In genomic region chr14:29443091-29444026, GRCm38 (mm10) we compare ENCODE assay signal across 8 mouse cellular contexts.
A peak's percentile ranks its signal among the peaks of the same experiment; 100 is the strongest.
DNase-seq lines count a peak whose midpoint lies in the region; ATAC-seq and TF ChIP-seq lines count a peak whose summit lies in the region.

No protein-coding gene starts in this region.

- H3K9ac ChIP-seq in forebrain, embryonic 13.5 days: no peak overlapping the region
- H3K9ac ChIP-seq in limb, embryonic 12.5 days (replicated peaks): no peak overlapping the region
- no peak overlapping the region for H3K9ac ChIP-seq in neural tube, embryonic 15.5 days (replicated peaks)

- WGBS in thymus, adult 2 months: 40% methylated on average over 15 of the region's 15 CpGs
- WGBS in forebrain, embryonic 13.5 days: 14% methylated on average over 15 of the region's 15 CpGs
- 21% methylated on average over 15 of the region's 15 CpGs for WGBS in limb, embryonic 12.5 days
- WGBS in neural tube, embryonic 15.5 days: 17% methylated on average over 15 of the region's 15 CpGs

- H3K27me3 ChIP-seq in thymus, adult 2 months (ENCODE audit: control insufficient read depth, insufficient read depth, low read length): no peaks in the 10 kb centered on the region
- H3K27me3 ChIP-seq in forebrain, embryonic 13.5 days: no peaks in the 10 kb centered on the region
- peaks cover 3% of the 10 kb centered on the region for H3K27me3 ChIP-seq in limb, embryonic 12.5 days
- H3K27me3 ChIP-seq in neural tube, embryonic 15.5 days (replicated peaks): no peaks in the 10 kb centered on the region; the same call in 1 of the 2 replicates

- no peaks in the 10 kb centered on the region for H3K36me3 ChIP-seq in thymus, adult 2 months (ENCODE audit: control insufficient read depth, insufficient read depth, low read length)
- no peaks in the 10 kb centered on the region for H3K36me3 ChIP-seq in forebrain, embryonic 13.5 days (ENCODE audit: poor library complexity, severe bottlenecking)
- no peaks in the 10 kb centered on the region for H3K36me3 ChIP-seq in limb, embryonic 12.5 days
- H3K36me3 ChIP-seq in neural tube, embryonic 15.5 days: no peaks in the 10 kb centered on the region

- TF ChIP-seq POLR2A in thymus, adult 2 months (IDR thresholded peaks at IDR 0.05; ENCODE audit: control insufficient read depth, extremely low read depth, insufficient read depth, low read length, poor library complexity): no peak

- peak overlapping the region; percentile 48; the same call in 1 of the 2 replicates for H3K4me2 ChIP-seq in forebrain, embryonic 13.5 days
- H3K4me2 ChIP-seq in limb, embryonic 12.5 days: peak overlapping the region; percentile 32
- H3K4me2 ChIP-seq in neural tube, embryonic 15.5 days: peak overlapping the region; percentile 17; the same call in 1 of the 2 replicates

- no peak overlapping the region for H3K27ac ChIP-seq in thymus, adult 2 months (ENCODE audit: control insufficient read depth, insufficient read depth, low read length)
- no peak overlapping the region for H3K27ac ChIP-seq in forebrain, embryonic 13.5 days
- H3K27ac ChIP-seq in limb, embryonic 12.5 days: peak overlapping the region; percentile 42; the same call in 1 of the 2 replicates
- no peak overlapping the region for H3K27ac ChIP-seq in neural tube, embryonic 15.5 days (replicated peaks)

- no peak overlapping the region for H3K4me3 ChIP-seq in thymus, adult 2 months (ENCODE audit: control insufficient read depth, insufficient read depth, low read length)
- H3K4me3 ChIP-seq in forebrain, embryonic 13.5 days: no peak overlapping the region
- H3K4me3 ChIP-seq in limb, embryonic 12.5 days (replicated peaks): no peak overlapping the region
- H3K4me3 ChIP-seq in neural tube, embryonic 15.5 days (replicated peaks): no peak overlapping the region

- ATAC-seq in forebrain, embryonic 13.5 days: no peak
- ATAC-seq in limb, embryonic 12.5 days (ENCODE audit: insufficient number of reproducible peaks, insufficient read depth, low FRiP score, low TSS enrichment, low read depth): no peak
- ATAC-seq in neural tube, embryonic 15.5 days (ENCODE audit: low FRiP score): no peak
- no peak for ATAC-seq in erythroblast, adult 5-6 weeks (replicated peaks; ENCODE audit: low FRiP score, poor library complexity, severe bottlenecking)

- no peaks in the 10 kb centered on the region for H3K9me3 ChIP-seq in forebrain, embryonic 13.5 days (replicated peaks)
- no peaks in the 10 kb centered on the region for H3K9me3 ChIP-seq in limb, embryonic 12.5 days
- no peaks in the 10 kb centered on the region for H3K9me3 ChIP-seq in neural tube, embryonic 15.5 days (replicated peaks)

- H3K4me1 ChIP-seq in thymus, adult 2 months (replicated peaks; ENCODE audit: control insufficient read depth, insufficient read depth, low read length): no peaks in the 10 kb centered on the region
- H3K4me1 ChIP-seq in forebrain, embryonic 13.5 days: peaks cover 20% of the 10 kb centered on the region
- H3K4me1 ChIP-seq in limb, embryonic 12.5 days (replicated peaks): peaks cover 21% of the 10 kb centered on the region
- peaks cover 12% of the 10 kb centered on the region for H3K4me1 ChIP-seq in neural tube, embryonic 15.5 days

- no peak for TF ChIP-seq CTCF in thymus, adult 2 months (IDR thresholded peaks at IDR 0.05; ENCODE audit: borderline replicate concordance, control insufficient read depth, extremely low read depth, insufficient read depth, low read length, poor library complexity)

- peak; percentile 8 for DNase-seq in thymus, adult 2 months
- DNase-seq in thymus, adult 18-20 months: no peak
- peak; percentile 31 for DNase-seq in cerebellum, adult 11-12 months
- peak; percentile 36 for DNase-seq in induced T-regulatory cell, adult 2 months (ENCODE audit: low read depth)

Comparison
In these comparisons a context has a peak if more than half of its experiments do, and no peak if none do; other contexts are left out.
1. DNase-seq: peak in thymus, adult 2 months (single experiment), cerebellum, adult 11-12 months (single experiment) and induced T-regulatory cell, adult 2 months (single experiment); none in thymus, adult 18-20 months (0 of 2).
2. Peak in every context shown above with its lines, with median percentiles within 50 percentile points of each other: H3K4me2 ChIP-seq.